Mouse (Mus musculus) cerebellum, adult 2 months (tissue): Measurements from ENCODE around the gene Spink4.
"Not testable (repeated sequence)": the region's sequence is repeated elsewhere in the genome, so short reads cannot be mapped to it uniquely, and the experiment has no call there.

ENCODE experiments used
- CTCF ChIP-seq: fragments of 200-500 bp; IDR thresholded peaks from 2 replicates; pipeline ENCODE4 v1.5.1; 2011; ENCODE audit warnings: low read depth, mild to moderate bottlenecking, control low read depth, low read length, moderate library complexity, borderline replicate concordance; ENCODE audit not compliant: insufficient read depth
- POLR2A ChIP-seq: fragments of 200-500 bp; IDR thresholded peaks from 2 replicates; pipeline ENCODE4 v1.6.1; 2011; ENCODE audit warnings: low read length, control low read depth, borderline replicate concordance; ENCODE audit not compliant: insufficient read depth

GRCm38 (mm10) chr4:40934369-40934768 lies 14.5 kb downstream of the Spink4 start:
- not testable (repeated sequence) for TF ChIP-seq CTCF, POLR2A
